Mouse (Mus musculus) midbrain, embryonic 13.5 days (tissue): ENCODE measurements around the gene Morc4. TPM values are rescaled to one million over a fixed set of nuclear protein-coding genes. Genes with fewer than 3 reads are reported as not detected.
A peak's percentile ranks its signal among the peaks of the same experiment; 100 is the strongest.

Experiments used
- ATAC-seq: fragments of 200-750 bp; cut with Nextera tagmentation; 2 replicates; pipeline ENCODE4 v1.8.0; 2017; ENCODE audit warnings: mild to moderate bottlenecking, moderate TSS enrichment, moderate library complexity
- H3K27ac ChIP-seq: fragments of 300-500 bp; sonication (generic); 2 replicates; pipeline ENCODE4 v1.5.1; 2015; ENCODE audit warnings: inconsistent platforms, mild to moderate bottlenecking, moderate library complexity
- H3K27me3 ChIP-seq: fragments of 300-500 bp; sonication (generic); 2 replicates; pipeline ENCODE4 v1.6.1; 2015; ENCODE audit warnings: mild to moderate bottlenecking, inconsistent platforms
- H3K36me3 ChIP-seq: fragments of 300-500 bp; sonication (generic); 2 replicates; pipeline ENCODE4 v1.6.1; 2015; ENCODE audit warnings: mild to moderate bottlenecking, inconsistent platforms
- H3K4me1 ChIP-seq: fragments of 300-500 bp; sonication (generic); replicated peaks from 2 replicates; pipeline ENCODE4 v1.6.1; 2015; ENCODE audit warnings: inconsistent platforms
- H3K4me2 ChIP-seq: fragments of 300-500 bp; sonication (generic); replicated peaks from 2 replicates; pipeline ENCODE4 v1.6.1; 2015; ENCODE audit warnings: moderate library complexity, mild to moderate bottlenecking, inconsistent platforms
- H3K4me3 ChIP-seq: fragments of 300-500 bp; sonication (generic); replicated peaks from 2 replicates; pipeline ENCODE4 v1.5.1; 2015; ENCODE audit warnings: mild to moderate bottlenecking, inconsistent platforms
- H3K9ac ChIP-seq: fragments of 300-500 bp; sonication (generic); replicated peaks from 2 replicates; pipeline ENCODE4 v1.6.1; 2015; ENCODE audit warnings: mild to moderate bottlenecking, inconsistent platforms
- H3K9me3 ChIP-seq: fragments of 300-500 bp; sonication (generic); 2 replicates; pipeline ENCODE4 v1.6.1; 2016; ENCODE audit warnings: mild to moderate bottlenecking, inconsistent platforms
- WGBS: fragments of 180-500 bp; shearing (Covaris S2); methylation state at CpG from one replicate; pipeline ENCODE4 v1.1.7; 2015; 5-methylcytosine and 5-hydroxymethylcytosine counted together
- polyA plus RNA-seq: library from polyadenylated mRNA; unstranded; fragments of >200 nt; fragmentation: Nextera tagmentation; extraction: Ambion mirVana; gene quantifications from 2 replicates; pipeline ENCODE4 v1.2.1, GENCODE M21; 2015

The Morc4 gene
- polyA plus RNA-seq, 1 experiment from 2014 or later = 3.8 TPM

DNA sequence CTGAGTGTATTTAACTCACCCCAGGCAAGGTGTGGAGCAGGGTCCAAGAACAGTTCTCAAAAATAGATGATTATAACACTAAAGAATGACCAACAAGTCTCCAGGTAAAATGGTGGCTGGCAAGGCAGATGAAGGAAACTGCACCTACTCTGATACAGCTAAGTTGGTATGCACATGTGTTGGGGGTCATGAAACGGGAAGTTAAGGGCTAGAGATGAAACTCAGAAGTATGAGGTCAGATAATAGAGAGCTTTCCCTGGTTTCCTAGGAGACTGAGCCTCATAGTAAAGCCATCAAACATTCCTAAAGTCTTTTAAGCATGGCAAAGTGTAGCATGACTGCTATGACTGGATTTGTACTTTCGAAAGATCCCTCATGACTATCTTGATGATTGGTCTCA, 68.4 kb downstream of the Morc4 start:
- Histone ChIP-seq H3K27me3 (peaks cover 17% of the 10 kb centered on the region), H3K4me2 (no peak overlapping the region), H3K27ac (no peak overlapping the region), H3K4me3 (no peak overlapping the region), H3K36me3 (no peaks in the 10 kb centered on the region), H3K9me3 (no peaks in the 10 kb centered on the region), H3K4me1 (0 out of 2 replicates have a peak, but pooled peaks cover 2% of the 10 kb centered on the region), H3K9ac (no peak overlapping the region)
- 52% methylated on average over 2 of the region's 2 CpGs for WGBS
- no peak for ATAC-seq

GRCm38 (mm10) chrX:139800406-139800878, 71.0 kb downstream of the Morc4 start, which contains the start of gene Cldn2:
TSS of gene Cldn2 (plus strand) at chrX:139800828.
- no peaks in the 10 kb centered on the region for H3K4me1 ChIP-seq
- WGBS = 74% methylated on average over 8 of the region's 8 CpGs
- no peak for ATAC-seq

GRCm38 (mm10) chrX:139799953-139800352, 71.5 kb downstream of the Morc4 start:
- Histone ChIP-seq H3K4me2 (no peak overlapping the region), H3K9ac (no peak overlapping the region), H3K4me1 (no peaks in the 10 kb centered on the region), H3K36me3 (no peaks in the 10 kb centered on the region), H3K27ac (no peak overlapping the region), H3K9me3 (no peaks in the 10 kb centered on the region), H3K27me3 (peaks cover 25% of the 10 kb centered on the region), H3K4me3 (no peak overlapping the region)
- ATAC-seq = no peak
- WGBS = 67% methylated on average over 3 of the region's 3 CpGs

More at GRCm38 (mm10) chrX:139800406-139800878, 71.0 kb downstream of the Morc4 start, which contains the start of gene Cldn2:
- no peak within 1 kb of the TSS for H3K4me3 ChIP-seq
- H3K9me3 ChIP-seq = no peaks in the 10 kb centered on the region
- no peak within 1 kb of the TSS for H3K27ac ChIP-seq
- no peak within 1 kb of the TSS for H3K9ac ChIP-seq
- H3K36me3 ChIP-seq = no peaks in the 10 kb centered on the region
- H3K27me3 ChIP-seq = peaks cover 25% of the 10 kb centered on the region
- no peak within 1 kb of the TSS for H3K4me2 ChIP-seq

GRCm38 (mm10) chrX:139797875-139798274, 73.6 kb downstream of the Morc4 start:
- H3K27ac ChIP-seq = no peak overlapping the region
- WGBS = 81% methylated on average over 9 of the region's 9 CpGs
- H3K27me3 ChIP-seq = peaks cover 30% of the 10 kb centered on the region
- H3K36me3 ChIP-seq = no peaks in the 10 kb centered on the region
- H3K9me3 ChIP-seq = no peaks in the 10 kb centered on the region
- H3K4me3 ChIP-seq = no peak overlapping the region
- H3K4me1 ChIP-seq = no peaks in the 10 kb centered on the region
- no peak overlapping the region for H3K9ac ChIP-seq
- ATAC-seq = no peak
- H3K4me2 ChIP-seq = no peak overlapping the region

DNA sequence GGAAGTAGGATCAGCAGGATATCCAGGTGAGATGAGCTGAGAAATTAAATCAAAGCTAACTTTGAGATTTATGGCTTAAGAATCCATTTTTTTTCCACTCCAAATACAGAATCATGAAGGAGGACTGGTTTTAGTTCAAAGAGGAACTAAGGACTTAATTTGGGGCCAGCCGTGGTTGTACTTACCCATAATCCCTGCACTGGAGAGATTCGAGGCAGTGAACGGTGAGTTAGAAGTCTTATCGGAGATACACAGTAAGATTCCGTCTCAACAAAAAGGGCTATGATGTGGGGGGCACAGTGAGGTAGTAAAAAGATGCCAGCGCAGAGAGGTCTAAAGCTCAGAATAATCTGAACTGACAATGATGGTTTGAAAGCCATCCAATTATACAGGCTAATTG, 75.4 kb downstream of the Morc4 start:
- no peak for ATAC-seq
- H3K4me3 ChIP-seq = no peak overlapping the region
- no peaks in the 10 kb centered on the region for H3K36me3 ChIP-seq
- no peak overlapping the region for H3K9ac ChIP-seq
- no peaks in the 10 kb centered on the region for H3K4me1 ChIP-seq
- WGBS = 67% methylated on average over 6 of the region's 6 CpGs
- peaks cover 19% of the 10 kb centered on the region; the same call in 1 of the 2 replicates for H3K27me3 ChIP-seq
- H3K9me3 ChIP-seq = no peaks in the 10 kb centered on the region
- no peak overlapping the region for H3K4me2 ChIP-seq
- no peak overlapping the region for H3K27ac ChIP-seq

- Histone ChIP-seq H3K4me1 (no peaks in the 10 kb centered on the region), H3K36me3 (no peaks in the 10 kb centered on the region), H3K4me3 (no peak overlapping the region), H3K27ac (no peak overlapping the region), H3K9me3 (no peaks in the 10 kb centered on the region), H3K9ac (no peak overlapping the region), H3K4me2 (no peak overlapping the region), H3K27me3 (peaks cover 24% of the 10 kb centered on the region; the same call in 1 of the 2 replicates)
- ATAC-seq = no peak
- WGBS = 85% methylated on average over 7 of the region's 7 CpGs
Observed at GRCm38 (mm10) chrX:139794072-139794845, 77.2 kb downstream of the Morc4 start.

- H3K9ac ChIP-seq = no peak overlapping the region
- H3K27me3 ChIP-seq = peaks cover 47% of the 10 kb centered on the region
- H3K4me1 ChIP-seq = peaks cover 12% of the 10 kb centered on the region
- ATAC-seq = no peak
- H3K27ac ChIP-seq = no peak overlapping the region
- no peak overlapping the region for H3K4me3 ChIP-seq
- no peaks in the 10 kb centered on the region for H3K36me3 ChIP-seq
- H3K9me3 ChIP-seq = no peaks in the 10 kb centered on the region
- 22% methylated on average over 1 of the region's 1 CpGs for WGBS
- no peak overlapping the region for H3K4me2 ChIP-seq
Observed at GRCm38 (mm10) chrX:139785764-139786163, 85.7 kb downstream of the Morc4 start.

- Histone ChIP-seq H3K27me3 (peaks cover 43% of the 10 kb centered on the region), H3K9ac (no peak overlapping the region), H3K4me3 (no peak overlapping the region), H3K4me2 (no peak overlapping the region), H3K27ac (no peak overlapping the region), H3K36me3 (no peaks in the 10 kb centered on the region), H3K4me1 (peaks cover 12% of the 10 kb centered on the region), H3K9me3 (no peaks in the 10 kb centered on the region)
- WGBS = 23% methylated on average over 3 of the region's 3 CpGs
- ATAC-seq = peak; percentile 24; the same call in 1 of the 2 replicates
Observed at GRCm38 (mm10) chrX:139783045-139783422, 88.4 kb downstream of the Morc4 start.

GRCm38 (mm10) chrX:139782278-139783044, 89.0 kb downstream of the Morc4 start, which contains the start of gene Ripply1:
TSS of gene Ripply1 (minus strand) at chrX:139782353.
- peak; percentile 65 for ATAC-seq

DNA sequence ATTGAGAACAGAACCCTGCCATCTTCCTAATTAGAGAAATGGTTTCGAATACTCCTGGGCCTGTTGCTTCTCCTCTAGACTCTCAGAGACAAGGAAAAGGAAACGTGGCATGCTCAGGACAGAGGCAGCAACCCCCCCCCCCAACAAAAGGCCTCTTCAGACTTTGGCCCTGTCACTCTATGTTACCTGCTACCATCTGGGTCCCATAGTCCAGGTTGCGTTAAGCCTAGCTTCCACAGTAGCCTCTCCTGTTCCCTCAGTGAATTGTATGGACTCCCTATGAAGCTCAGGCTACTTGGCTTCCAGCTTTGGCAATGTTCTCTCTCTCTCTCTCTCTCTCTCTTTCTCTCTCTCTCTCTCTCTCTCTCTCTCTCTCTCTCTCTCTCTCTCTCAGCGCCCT, 89.9 kb downstream of the Morc4 start:
- Histone ChIP-seq H3K4me3 (no peak overlapping the region), H3K27me3 (peaks cover 49% of the 10 kb centered on the region), H3K9ac (no peak overlapping the region), H3K27ac (no peak overlapping the region), H3K4me2 (no peak overlapping the region), H3K9me3 (no peaks in the 10 kb centered on the region), H3K4me1 (peaks cover 12% of the 10 kb centered on the region), H3K36me3 (no peaks in the 10 kb centered on the region)
- no peak for ATAC-seq
- 73% methylated on average over 4 of the region's 4 CpGs for WGBS

More at GRCm38 (mm10) chrX:139782278-139783044, 89.0 kb downstream of the Morc4 start, which contains the start of gene Ripply1:
- Histone ChIP-seq H3K4me3 (no peak within 1 kb of the TSS), H3K27ac (no peak within 1 kb of the TSS), H3K27me3 (peaks cover 43% of the 10 kb centered on the region), H3K4me2 (no peak within 1 kb of the TSS), H3K9ac (no peak within 1 kb of the TSS), H3K9me3 (no peaks in the 10 kb centered on the region), H3K4me1 (peaks cover 12% of the 10 kb centered on the region), H3K36me3 (no peaks in the 10 kb centered on the region)
- WGBS = 16% methylated on average over 6 of the region's 6 CpGs

DNA sequence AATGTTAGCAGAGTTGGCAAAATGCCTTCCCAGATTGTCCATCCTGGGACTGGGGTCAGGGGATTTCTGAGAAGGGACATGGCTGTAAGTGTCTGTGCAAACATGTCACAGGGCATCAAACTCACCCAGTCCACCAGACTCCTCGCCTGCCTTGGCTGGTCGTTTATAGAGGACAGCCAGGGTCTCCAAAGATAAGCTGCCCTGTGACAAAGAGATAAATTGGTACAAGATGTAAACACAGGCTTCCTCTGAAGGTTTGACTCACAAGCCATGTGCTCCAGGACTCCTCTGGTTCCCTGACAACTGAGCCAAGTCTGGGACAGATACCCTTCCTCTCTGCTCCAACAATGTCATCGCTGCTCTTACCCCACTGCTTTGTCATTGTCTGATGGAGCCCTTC, 90.5 kb downstream of the Morc4 start:
- Histone ChIP-seq H3K4me2 (no peak overlapping the region), H3K27ac (no peak overlapping the region), H3K9ac (no peak overlapping the region), H3K9me3 (no peaks in the 10 kb centered on the region), H3K27me3 (peaks cover 45% of the 10 kb centered on the region), H3K4me3 (no peak overlapping the region), H3K4me1 (peaks cover 12% of the 10 kb centered on the region), H3K36me3 (no peaks in the 10 kb centered on the region)
- no peak for ATAC-seq
- 64% methylated on average over 3 of the region's 3 CpGs for WGBS

- Histone ChIP-seq H3K9me3 (no peaks in the 10 kb centered on the region), H3K9ac (no peak overlapping the region), H3K4me1 (peaks cover 12% of the 10 kb centered on the region), H3K36me3 (no peaks in the 10 kb centered on the region), H3K4me3 (no peak overlapping the region), H3K4me2 (no peak overlapping the region), H3K27me3 (peaks cover 40% of the 10 kb centered on the region), H3K27ac (no peak overlapping the region)
- 83% methylated on average over 5 of the region's 5 CpGs for WGBS
- no peak for ATAC-seq
Observed at GRCm38 (mm10) chrX:139779401-139779800, 92.1 kb downstream of the Morc4 start.
